Mouse (Mus musculus): ENCODE data around the gene Arf5. TPM values are rescaled to one million over a fixed set of nuclear protein-coding genes. Genes with fewer than 3 reads are reported as not detected.

The Arf5 gene
- polyA plus RNA-seq, 1 experiment from 2014 or later: 250 TPM

DNA sequence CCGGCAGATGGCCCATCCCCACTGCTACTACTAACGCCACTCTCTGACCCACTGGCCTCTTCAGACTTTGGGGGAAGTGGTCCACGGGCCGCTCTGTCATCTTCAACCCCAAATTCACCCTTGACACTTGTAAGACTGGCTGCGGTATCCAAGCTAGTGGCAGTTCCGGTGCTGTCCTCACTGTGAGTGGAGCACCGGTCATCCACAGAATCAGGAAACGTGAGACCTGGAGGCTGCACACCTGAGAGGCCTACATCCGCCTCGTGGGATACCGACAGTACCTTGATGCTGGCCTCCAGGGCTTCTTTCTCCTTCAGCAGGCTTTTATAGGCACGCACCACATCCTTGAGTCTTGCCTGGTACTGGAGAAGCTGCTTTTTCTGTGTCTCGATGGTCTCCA lies 2.5 kb upstream of the Arf5 start:
- Histone ChIP-seq H3K4me3 (ENCODE audit: control insufficient read depth in 1 of 2, insufficient read depth in 1 of 2, low read depth in 1 of 2, low read length in 2 of 2) (peak overlapping the region; percentile 71), H3K4me1 (ENCODE audit: control insufficient read depth in 2 of 2, insufficient read depth in 2 of 2, low read length in 2 of 2) (peaks cover 21 to 48% of the 10 kb centered on the region in 2 experiments), H3K9ac (ENCODE audit: low read length) (peak overlapping the region; percentile 80), H3K27ac (replicated peaks in 1 of 2; ENCODE audit: control insufficient read depth in 1 of 2, insufficient read depth in 1 of 2, low read depth in 2 of 2, low read length in 2 of 2) (no peak overlapping the region), H3K4me2 (ENCODE audit: low read length) (peak overlapping the region; percentile 81), H3K27me3 (ENCODE audit: control insufficient read depth, insufficient read depth, low read length) (no peaks in the 10 kb centered on the region), H3K9me3 (ENCODE audit: control insufficient read depth, low read length) (no peaks in the 10 kb centered on the region), H3K36me3 (ENCODE audit: control insufficient read depth, insufficient read depth, low read length) (peaks cover 44% of the 10 kb centered on the region)
- WGBS: 18% methylated on average over 13 of the region's 13 CpGs
- no peak for ATAC-seq (ENCODE audit: insufficient number of reproducible peaks, insufficient read depth, low FRiP score, low read depth)

DNA sequence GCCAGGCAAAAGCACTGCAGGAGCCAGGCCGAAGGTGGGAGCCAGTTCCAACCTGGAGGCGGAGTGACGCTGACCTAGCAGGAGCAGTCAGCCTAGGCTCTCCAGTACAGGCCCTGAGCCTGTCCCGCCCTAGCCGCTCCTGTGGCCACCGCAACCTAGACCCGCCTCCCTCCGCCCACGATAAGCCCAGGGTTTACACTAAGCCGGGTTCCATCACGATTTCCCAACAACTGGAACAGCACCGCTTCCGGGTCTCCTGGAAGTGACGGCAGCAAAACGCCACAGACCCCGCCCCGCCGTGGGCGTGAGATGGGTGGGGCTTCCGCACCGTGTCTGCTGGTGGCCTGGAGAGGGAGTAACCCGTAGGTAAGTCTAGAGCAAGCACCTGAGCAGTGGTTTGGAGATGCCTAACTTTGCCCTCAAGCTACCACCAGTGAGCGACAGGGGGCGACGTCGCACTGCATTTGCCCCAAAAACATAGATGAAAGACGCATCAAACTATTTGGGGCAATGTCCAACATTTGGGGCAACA lies 1.8 kb upstream of the Arf5 start:
- H3K36me3 ChIP-seq (ENCODE audit: control insufficient read depth, insufficient read depth, low read length): peaks cover 45% of the 10 kb centered on the region
- peaks cover 21 to 48% of the 10 kb centered on the region in 2 experiments for H3K4me1 ChIP-seq (ENCODE audit: control insufficient read depth in 2 of 2, insufficient read depth in 2 of 2, low read length in 2 of 2)
- H3K4me3 ChIP-seq (ENCODE audit: control insufficient read depth in 1 of 2, insufficient read depth in 1 of 2, low read depth in 1 of 2, low read length in 2 of 2): peak overlapping the region; percentile 71
- H3K9me3 ChIP-seq (ENCODE audit: control insufficient read depth, low read length): no peaks in the 10 kb centered on the region
- H3K27me3 ChIP-seq (ENCODE audit: control insufficient read depth, insufficient read depth, low read length): no peaks in the 10 kb centered on the region
- peak overlapping the region; percentile 80 for H3K9ac ChIP-seq (ENCODE audit: low read length)
- H3K27ac ChIP-seq (replicated peaks in 1 of 2; ENCODE audit: control insufficient read depth in 1 of 2, insufficient read depth in 1 of 2, low read depth in 2 of 2, low read length in 2 of 2): peak overlapping the region in 1 of 2 experiments; percentile 46; a peak in 1 of 4 replicates
- H3K4me2 ChIP-seq (ENCODE audit: low read length): peak overlapping the region; percentile 81
- peak; percentile 70 for ATAC-seq (ENCODE audit: insufficient number of reproducible peaks, insufficient read depth, low FRiP score, low read depth)
- 1% methylated on average over 27 of the region's 27 CpGs for WGBS

DNA sequence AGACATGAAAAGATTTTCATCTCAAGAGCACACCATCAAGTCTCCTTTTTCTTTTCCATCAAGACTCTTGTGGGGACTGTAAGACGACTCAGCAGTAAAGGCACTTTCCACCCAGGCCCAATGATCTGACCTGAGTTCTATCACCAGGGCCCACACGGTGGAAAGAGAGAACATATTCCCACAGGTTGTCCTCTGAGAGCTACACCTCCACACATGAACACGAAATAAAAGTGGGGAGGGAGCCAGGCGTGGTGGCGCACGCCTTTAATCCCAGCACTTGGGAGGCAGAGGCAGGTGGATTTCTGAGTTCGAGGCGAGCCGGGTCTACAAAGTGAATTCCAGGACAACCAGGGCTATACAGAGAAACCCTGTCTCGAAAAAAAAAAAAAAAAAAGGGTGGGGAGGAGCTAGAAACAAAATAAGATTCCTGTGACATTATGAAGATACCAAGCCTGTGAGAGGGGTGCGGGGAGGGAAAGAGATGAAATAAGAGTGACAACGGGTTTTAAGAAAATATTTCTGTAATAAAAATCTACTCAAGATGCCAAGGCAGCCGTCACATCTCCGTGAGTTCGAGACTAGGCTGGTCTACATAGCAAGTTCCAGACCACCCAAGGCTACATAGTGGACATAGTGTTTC lies 589 bp upstream of the Arf5 start:
- Histone ChIP-seq H3K4me3 (ENCODE audit: control insufficient read depth in 1 of 2, insufficient read depth in 1 of 2, low read depth in 1 of 2, low read length in 2 of 2) (peak overlapping the region in 1 of 2 experiments; percentile 93; a peak in 2 of 4 replicates), H3K9me3 (ENCODE audit: control insufficient read depth, low read length) (no peaks in the 10 kb centered on the region), H3K4me2 (ENCODE audit: low read length) (peak overlapping the region; percentile 48), H3K27me3 (ENCODE audit: control insufficient read depth, insufficient read depth, low read length) (no peaks in the 10 kb centered on the region), H3K9ac (ENCODE audit: low read length) (0 out of 2 replicates have a peak overlapping the region, but pooled peaks have one; percentile 97), H3K4me1 (ENCODE audit: control insufficient read depth in 2 of 2, insufficient read depth in 2 of 2, low read length in 2 of 2) (peaks cover 21 to 43% of the 10 kb centered on the region in 2 experiments), H3K27ac (replicated peaks in 1 of 2; ENCODE audit: control insufficient read depth in 1 of 2, insufficient read depth in 1 of 2, low read depth in 2 of 2, low read length in 2 of 2) (peak overlapping the region; percentile 39 to 58; a peak in 1 of 4 replicates), H3K36me3 (ENCODE audit: control insufficient read depth, insufficient read depth, low read length) (peaks cover 40% of the 10 kb centered on the region)
- 67% methylated on average over 15 of the region's 15 CpGs for WGBS
- no peak for ATAC-seq (ENCODE audit: insufficient number of reproducible peaks, insufficient read depth, low FRiP score, low read depth)

DNA sequence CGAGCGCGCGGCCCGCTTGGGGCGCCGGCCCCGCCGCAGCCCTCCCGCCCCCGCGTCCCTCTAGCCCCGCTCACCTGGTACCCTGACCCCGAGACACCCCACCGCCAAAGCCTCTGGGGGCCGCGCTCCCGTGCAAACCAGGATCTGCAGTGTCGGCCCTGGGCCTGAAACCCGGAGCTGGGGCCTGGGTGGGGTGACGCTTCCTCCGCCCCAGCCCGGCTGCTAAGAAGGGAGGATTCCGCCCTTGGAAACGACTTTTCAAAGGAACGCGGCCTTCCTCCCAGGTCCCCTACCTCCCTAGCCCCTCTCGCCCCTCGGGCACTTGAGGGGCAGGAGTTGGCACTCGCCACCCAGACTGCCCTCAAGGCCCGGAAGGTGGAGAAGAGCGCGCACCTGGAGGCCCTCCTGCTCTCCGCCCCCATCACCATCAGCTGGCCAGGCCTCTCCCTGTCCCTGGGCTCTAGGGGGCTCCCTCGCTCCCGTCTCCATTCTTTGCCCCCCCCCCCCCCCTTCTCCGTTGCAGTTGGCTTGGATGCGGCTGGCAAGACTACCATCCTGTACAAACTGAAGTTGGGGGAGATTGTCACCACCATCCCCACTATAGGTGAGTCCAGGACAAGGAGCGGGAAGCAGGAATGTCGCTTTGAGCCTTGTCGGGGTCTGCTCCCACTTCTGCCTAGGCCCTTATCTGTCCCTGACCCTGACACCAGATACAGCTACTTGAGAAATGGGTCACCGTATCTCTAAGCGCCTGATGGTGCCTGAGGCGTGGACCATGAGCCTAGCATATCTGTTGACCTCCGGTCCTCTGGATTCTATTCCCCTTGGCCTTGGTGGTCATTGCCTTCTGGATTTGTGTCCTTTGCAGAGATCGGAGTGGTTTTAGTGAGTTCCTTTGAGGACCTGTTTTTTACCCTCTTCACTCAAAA lies 671 bp downstream of the Arf5 start:
- Histone ChIP-seq H3K4me2 (ENCODE audit: low read length) (peak overlapping the region; percentile 67), H3K9me3 (ENCODE audit: control insufficient read depth, low read length) (no peaks in the 10 kb centered on the region), H3K9ac (ENCODE audit: low read length) (peak overlapping the region; percentile 97), H3K4me1 (ENCODE audit: control insufficient read depth in 2 of 2, insufficient read depth in 2 of 2, low read length in 2 of 2) (peaks cover 21 to 38% of the 10 kb centered on the region in 2 experiments), H3K27ac (replicated peaks in 1 of 2; ENCODE audit: control insufficient read depth in 1 of 2, insufficient read depth in 1 of 2, low read depth in 2 of 2, low read length in 2 of 2) (peak overlapping the region; percentile 68 to 80), H3K4me3 (ENCODE audit: control insufficient read depth in 1 of 2, insufficient read depth in 1 of 2, low read depth in 1 of 2, low read length in 2 of 2) (peak overlapping the region; percentile 93 to 98), H3K27me3 (ENCODE audit: control insufficient read depth, insufficient read depth, low read length) (no peaks in the 10 kb centered on the region), H3K36me3 (ENCODE audit: control insufficient read depth, insufficient read depth, low read length) (peaks cover 27% of the 10 kb centered on the region)
- WGBS: 4% methylated on average over 46 of the region's 46 CpGs
- peak; percentile 57 for ATAC-seq (ENCODE audit: insufficient number of reproducible peaks, insufficient read depth, low FRiP score, low read depth)

DNA sequence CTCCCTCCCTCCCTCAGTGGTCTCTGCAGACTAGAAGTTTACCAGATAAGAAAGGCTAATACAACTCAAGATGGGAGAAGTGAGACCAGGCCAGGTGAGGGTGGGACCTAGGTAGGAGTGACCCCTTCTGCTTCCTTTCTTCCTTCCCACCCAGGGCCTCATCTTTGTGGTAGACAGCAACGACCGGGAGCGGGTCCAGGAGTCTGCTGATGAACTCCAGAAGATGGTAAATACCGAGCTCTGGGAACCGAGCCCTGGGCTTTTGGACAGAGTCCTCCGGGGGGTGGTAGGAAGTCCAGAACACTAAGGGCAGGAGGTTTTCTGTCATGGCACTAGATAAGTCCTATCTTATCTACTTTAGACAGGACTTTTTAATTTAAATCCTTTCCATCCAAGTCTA lies 1.7 kb downstream of the Arf5 start:
- peak overlapping the region in 1 of 2 experiments; percentile 93; a peak in 2 of 4 replicates for H3K4me3 ChIP-seq (ENCODE audit: control insufficient read depth in 1 of 2, insufficient read depth in 1 of 2, low read depth in 1 of 2, low read length in 2 of 2)
- no peak overlapping the region for H3K9ac ChIP-seq (ENCODE audit: low read length)
- peaks cover 18 to 30% of the 10 kb centered on the region in 2 experiments for H3K4me1 ChIP-seq (ENCODE audit: control insufficient read depth in 2 of 2, insufficient read depth in 2 of 2, low read length in 2 of 2)
- no peaks in the 10 kb centered on the region for H3K9me3 ChIP-seq (ENCODE audit: control insufficient read depth, low read length)
- no peak overlapping the region for H3K27ac ChIP-seq (replicated peaks in 1 of 2; ENCODE audit: control insufficient read depth in 1 of 2, insufficient read depth in 1 of 2, low read depth in 2 of 2, low read length in 2 of 2)
- 58% methylated on average over 6 of the region's 6 CpGs for WGBS
- peaks cover 23% of the 10 kb centered on the region for H3K36me3 ChIP-seq (ENCODE audit: control insufficient read depth, insufficient read depth, low read length)
- no peak for ATAC-seq (ENCODE audit: insufficient number of reproducible peaks, insufficient read depth, low FRiP score, low read depth)
- H3K27me3 ChIP-seq (ENCODE audit: control insufficient read depth, insufficient read depth, low read length): no peaks in the 10 kb centered on the region
- H3K4me2 ChIP-seq (ENCODE audit: low read length): peak overlapping the region; percentile 67

DNA sequence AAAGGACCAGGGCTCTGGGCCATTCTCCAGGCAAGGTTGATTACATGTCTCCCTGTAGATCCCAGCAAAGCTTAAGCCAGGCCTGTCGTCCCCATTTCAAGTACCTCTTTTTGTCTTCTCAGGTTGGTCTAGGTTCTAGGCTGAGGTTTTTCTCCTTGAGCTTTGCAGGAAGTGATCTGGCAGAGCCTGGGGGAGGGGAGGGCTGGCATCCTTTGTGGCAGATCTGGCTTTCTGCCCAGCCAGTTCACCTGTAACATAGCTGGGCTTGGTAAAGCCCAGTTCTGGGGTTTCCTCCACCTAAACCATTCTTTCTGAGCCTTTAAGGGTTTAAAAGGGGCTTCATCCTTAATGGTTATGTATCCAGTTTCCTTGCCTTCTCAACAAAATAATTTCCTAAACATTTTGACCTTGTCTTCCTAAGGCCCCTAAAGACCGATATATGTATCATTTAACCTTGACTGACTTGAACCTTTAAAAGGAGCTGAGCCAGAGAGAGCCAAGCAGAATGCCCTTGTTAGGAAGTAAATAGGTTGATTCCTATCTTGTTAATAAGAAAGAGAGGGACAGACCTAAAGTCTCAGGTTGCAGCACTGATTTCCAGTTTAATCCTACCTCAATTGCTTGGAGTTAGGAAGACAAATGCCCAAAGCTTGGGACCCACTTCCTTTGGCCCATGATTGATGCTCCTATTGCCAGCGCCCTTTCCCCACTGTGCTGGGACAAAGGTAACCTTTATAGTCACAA lies 3.9 kb downstream of the Arf5 start, which contains the start of gene Fscn3:
Fscn3 (plus strand) TSS at position 694 of the 744 bp plus-strand sequence.
- WGBS: 72% methylated on average over 3 of the region's 3 CpGs
- H3K4me2 ChIP-seq (ENCODE audit: low read length): no peak within 1 kb of the TSS
- peaks cover 10 to 13% of the 10 kb centered on the region in 2 experiments; a peak in 3 of 4 replicates for H3K4me1 ChIP-seq (ENCODE audit: control insufficient read depth in 2 of 2, insufficient read depth in 2 of 2, low read length in 2 of 2)
- no peaks in the 10 kb centered on the region for H3K9me3 ChIP-seq (ENCODE audit: control insufficient read depth, low read length)
- H3K27me3 ChIP-seq (ENCODE audit: control insufficient read depth, insufficient read depth, low read length): no peaks in the 10 kb centered on the region
- H3K4me3 ChIP-seq (ENCODE audit: control insufficient read depth in 1 of 2, insufficient read depth in 1 of 2, low read depth in 1 of 2, low read length in 2 of 2): no peak within 1 kb of the TSS
- H3K36me3 ChIP-seq (ENCODE audit: control insufficient read depth, insufficient read depth, low read length): peaks cover 23% of the 10 kb centered on the region
- H3K9ac ChIP-seq (ENCODE audit: low read length): no peak within 1 kb of the TSS
- no peak for ATAC-seq (ENCODE audit: insufficient number of reproducible peaks, insufficient read depth, low FRiP score, low read depth)
- no peak within 1 kb of the TSS for H3K27ac ChIP-seq (replicated peaks in 1 of 2; ENCODE audit: control insufficient read depth in 1 of 2, insufficient read depth in 1 of 2, low read depth in 2 of 2, low read length in 2 of 2)

DNA sequence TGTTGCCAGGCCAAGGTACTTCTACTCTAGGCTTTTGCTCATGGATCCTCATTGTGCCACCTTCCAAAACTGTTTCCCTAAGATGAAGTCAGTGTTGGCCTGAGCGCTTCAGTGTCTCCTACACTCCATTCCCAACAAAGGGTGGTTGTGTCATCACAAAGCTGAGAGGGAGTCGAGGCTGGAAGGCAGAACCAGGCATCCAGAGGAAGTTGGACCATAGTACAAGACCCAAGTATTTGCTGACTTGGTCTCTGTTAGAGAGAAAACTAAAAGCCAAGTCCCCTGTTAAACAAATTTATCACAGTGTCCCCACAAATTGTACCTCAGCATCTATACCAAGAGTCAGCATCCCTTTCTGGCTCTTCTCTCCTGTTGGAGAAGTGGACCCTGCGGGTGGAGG lies 4.9 kb downstream of the Arf5 start, which contains the start of gene Gcc1:
Gcc1 (minus strand) TSS at position 101 of the 400 bp plus-strand sequence.
- H3K27me3 ChIP-seq (ENCODE audit: control insufficient read depth, insufficient read depth, low read length): no peaks in the 10 kb centered on the region
- H3K27ac ChIP-seq (replicated peaks in 1 of 2; ENCODE audit: control insufficient read depth in 1 of 2, insufficient read depth in 1 of 2, low read depth in 2 of 2, low read length in 2 of 2): no peak within 1 kb of the TSS
- no peak for ATAC-seq (ENCODE audit: insufficient number of reproducible peaks, insufficient read depth, low FRiP score, low read depth)
- no peak within 1 kb of the TSS for H3K4me2 ChIP-seq (ENCODE audit: low read length)
- peaks cover 10 to 12% of the 10 kb centered on the region in 2 experiments; a peak in 3 of 4 replicates for H3K4me1 ChIP-seq (ENCODE audit: control insufficient read depth in 2 of 2, insufficient read depth in 2 of 2, low read length in 2 of 2)
- WGBS: 84% methylated on average over 3 of the region's 3 CpGs
- H3K9me3 ChIP-seq (ENCODE audit: control insufficient read depth, low read length): no peaks in the 10 kb centered on the region
- no peak within 1 kb of the TSS for H3K4me3 ChIP-seq (ENCODE audit: control insufficient read depth in 1 of 2, insufficient read depth in 1 of 2, low read depth in 1 of 2, low read length in 2 of 2)
- peaks cover 23% of the 10 kb centered on the region for H3K36me3 ChIP-seq (ENCODE audit: control insufficient read depth, insufficient read depth, low read length)
- no peak within 1 kb of the TSS for H3K9ac ChIP-seq (ENCODE audit: low read length)
